Mouse (Mus musculus) lung, adult 2 months (tissue): ENCODE measurements around the gene Mybpc2. TPM values are rescaled to one million over a fixed set of nuclear protein-coding genes. Genes with fewer than 3 reads are reported as not detected.

Experiments used
- DNase-seq: peaks from one replicate; pipeline ENCODE4 v3.0.0; 2022
- H3K4me1 ChIP-seq: fragments of 200-500 bp; 2 replicates; pipeline ENCODE4 v1.6.1; 2011; ENCODE audit warnings: low read length; ENCODE audit not compliant: control insufficient read depth, insufficient read depth
- H3K4me3 ChIP-seq: fragments of 200-500 bp; replicated peaks from 2 replicates; pipeline ENCODE3; 2011; ENCODE audit warnings: low read depth, mild to moderate bottlenecking, control low read depth, low read length; ENCODE audit errors: extremely low read depth
- CTCF ChIP-seq: fragments of 200-500 bp; IDR thresholded peaks from 2 replicates; pipeline ENCODE4 v1.5.1; 2011; ENCODE audit warnings: mild to moderate bottlenecking, low read length, control low read depth; ENCODE audit not compliant: insufficient read depth
- POLR2A ChIP-seq: fragments of 200-500 bp; IDR thresholded peaks from 2 replicates; pipeline ENCODE4 v1.6.1; 2011; ENCODE audit warnings: low read depth, mild to moderate bottlenecking, control low read depth, low read length, borderline replicate concordance; ENCODE audit errors: extremely low read depth
- WGBS: fragments of 180-500 bp; shearing (Covaris S2); methylation state at CpG from one replicate; pipeline ENCODE4 v1.1.7; 2018; 5-methylcytosine and 5-hydroxymethylcytosine counted together
- polyA plus RNA-seq: library from polyadenylated mRNA; depleted of rRNA; stranded (reverse); fragments of >200 nt; gene quantifications from 2 replicates; pipeline ENCODE4 v1.2.3, GENCODE M21; 2012

The Mybpc2 gene
- polyA plus RNA-seq, 1 experiment = 10.5 TPM

- Histone ChIP-seq H3K4me3 (no peak overlapping the region), H3K4me1 (no peaks in the 10 kb centered on the region)
- TF ChIP-seq POLR2A (no peak), CTCF (peak; percentile 85)
- WGBS = 29% methylated on average over 5 of the region's 5 CpGs
- peak; percentile 65 for DNase-seq
Observed at GRCm38 (mm10) chr7:44501563-44502115, 22.8 kb downstream of the Mybpc2 start.

- WGBS = 46% methylated on average over 20 of the region's 20 CpGs
Observed at GRCm38 (mm10) chr7:44500046-44500445, 24.4 kb downstream of the Mybpc2 start.

GRCm38 (mm10) chr7:44498922-44499321 is 25.5 kb downstream of the Mybpc2 start:
- no peak overlapping the region for H3K4me3 ChIP-seq
- H3K4me1 ChIP-seq = no peaks in the 10 kb centered on the region
- WGBS = 54% methylated on average over 1 of the region's 1 CpGs
- DNase-seq = no peak
- TF ChIP-seq POLR2A (no peak), CTCF (no peak)

More at GRCm38 (mm10) chr7:44500046-44500445, 24.4 kb downstream of the Mybpc2 start:
- no peak for DNase-seq
- Histone ChIP-seq H3K4me3 (no peak overlapping the region), H3K4me1 (no peaks in the 10 kb centered on the region)
- no peak for TF ChIP-seq POLR2A
- TF ChIP-seq CTCF = no peak

- WGBS = 78% methylated on average over 10 of the region's 10 CpGs
Observed at GRCm38 (mm10) chr7:44497361-44498055, 26.9 kb downstream of the Mybpc2 start.

GRCm38 (mm10) chr7:44496771-44497109 is 27.7 kb downstream of the Mybpc2 start:
- DNase-seq = no peak
- TF ChIP-seq POLR2A (no peak), CTCF (no peak)
- Histone ChIP-seq H3K4me3 (peak overlapping the region; percentile 66), H3K4me1 (no peaks in the 10 kb centered on the region)
- 2% methylated on average over 26 of the region's 26 CpGs for WGBS

More at GRCm38 (mm10) chr7:44497361-44498055, 26.9 kb downstream of the Mybpc2 start:
- no peaks in the 10 kb centered on the region for H3K4me1 ChIP-seq
- no peak overlapping the region for H3K4me3 ChIP-seq
- no peak for DNase-seq
- TF ChIP-seq POLR2A = no peak
- TF ChIP-seq CTCF = no peak

- peak; percentile 96 for DNase-seq
- TF ChIP-seq POLR2A (peak; percentile 63; the same call in 1 of the 2 replicates), CTCF (no peak)
- no peaks in the 10 kb centered on the region for H3K4me1 ChIP-seq
- peak within 1 kb of the TSS; percentile 66 for H3K4me3 ChIP-seq
- 1% methylated on average over 53 of the region's 58 CpGs for WGBS
Observed at GRCm38 (mm10) chr7:44495992-44496770, 28.3 kb downstream of the Mybpc2 start, which contains the start of the genes Emc10 and Fam71e1. Gene Emc10 (minus strand): TSS chr7:44496529. Gene Fam71e1 (plus strand): TSS chr7:44496581.

- 74% methylated on average over 7 of the region's 7 CpGs for WGBS
- no peak for TF ChIP-seq CTCF
- H3K4me3 ChIP-seq = no peak overlapping the region
- DNase-seq = no peak
- H3K4me1 ChIP-seq = no peaks in the 10 kb centered on the region
Observed at GRCm38 (mm10) chr7:44495086-44495485, 29.4 kb downstream of the Mybpc2 start.

- H3K4me3 ChIP-seq = no peak overlapping the region
- TF ChIP-seq POLR2A = no peak
- TF ChIP-seq CTCF = no peak
- WGBS = 86% methylated on average over 12 of the region's 12 CpGs
- H3K4me1 ChIP-seq = no peaks in the 10 kb centered on the region
- no peak for DNase-seq
Observed at GRCm38 (mm10) chr7:44494681-44495080, 29.8 kb downstream of the Mybpc2 start.

GRCm38 (mm10) chr7:44492166-44492826 is 32.2 kb downstream of the Mybpc2 start:
- H3K4me1 ChIP-seq = no peaks in the 10 kb centered on the region
- no peak for TF ChIP-seq POLR2A
- TF ChIP-seq CTCF = no peak
- no peak for DNase-seq
- 94% methylated on average over 21 of the region's 21 CpGs for WGBS
- no peak overlapping the region for H3K4me3 ChIP-seq
